Mouse (Mus musculus) limb, embryonic 10.5 days (tissue): ENCODE results near the gene Shank3. TPM values are rescaled to one million over a fixed set of nuclear protein-coding genes. Genes with fewer than 3 reads are reported as not detected.

Experiments used
- DNase-seq: peaks from one replicate; pipeline ENCODE4 v3.0.0-alpha.2; 2017; ENCODE audit warnings: low spot score
- H3K27ac ChIP-seq: fragments of 300-500 bp; sonication (generic); 2 replicates; pipeline ENCODE4 v1.5.1; 2016; ENCODE audit warnings: mild to moderate bottlenecking
- H3K27me3 ChIP-seq: fragments of 300-500 bp; sonication (generic); 2 replicates; pipeline ENCODE4 v1.6.1; 2016; ENCODE audit warnings: low read depth, mild to moderate bottlenecking; ENCODE audit not compliant: poor library complexity, severe bottlenecking
- H3K36me3 ChIP-seq: fragments of 300-500 bp; sonication (generic); 2 replicates; pipeline ENCODE4 v1.6.1; 2016; ENCODE audit warnings: mild to moderate bottlenecking, moderate library complexity
- H3K4me1 ChIP-seq: fragments of 300-500 bp; sonication (generic); 2 replicates; pipeline ENCODE4 v1.6.1; 2016
- H3K4me3 ChIP-seq: fragments of 300-500 bp; sonication (generic); 2 replicates; pipeline ENCODE4 v1.5.1; 2016; ENCODE audit warnings: mild to moderate bottlenecking, moderate library complexity
- H3K9me3 ChIP-seq: fragments of 300-500 bp; sonication (generic); replicated peaks from 2 replicates; pipeline ENCODE4 v1.6.1; 2016; ENCODE audit warnings: mild to moderate bottlenecking
- WGBS: fragments of 180-500 bp; shearing (Covaris S2); methylation state at CpG from one replicate; pipeline ENCODE4 v1.1.7; 2016; 5-methylcytosine and 5-hydroxymethylcytosine counted together
- polyA plus RNA-seq: library from polyadenylated mRNA; unstranded; fragments of >200 nt; fragmentation: Nextera tagmentation; extraction: Ambion mirVana; gene quantifications from 2 replicates; pipeline ENCODE4 v1.2.1, GENCODE M21; 2016

Gene Shank3
- polyA plus RNA-seq, 1 experiment from 2014 or later, result 2.8 TPM

GRCm38 (mm10) chr15:89556401-89557178 lies 57.2 kb downstream of the Shank3 start:
- Histone ChIP-seq H3K27ac (0 out of 2 replicates have a peak overlapping the region, but pooled peaks have one; percentile 16), H3K4me1 (peaks cover 30% of the 10 kb centered on the region), H3K4me3 (peak overlapping the region; percentile 47), H3K9me3 (no peaks in the 10 kb centered on the region), H3K27me3 (peaks cover 60% of the 10 kb centered on the region), H3K36me3 (peaks cover 3% of the 10 kb centered on the region; the same call in 1 of the 2 replicates)
- 26% methylated on average over 23 of the region's 23 CpGs for whole genome bisulfite sequencing
- DNase-seq, result peak; percentile 70

- no peaks in the 10 kb centered on the region for H3K9me3 ChIP-seq
- no peaks in the 10 kb centered on the region for H3K36me3 ChIP-seq
- H3K4me3 ChIP-seq, result peak overlapping the region; percentile 47
- H3K27me3 ChIP-seq, result peaks cover 60% of the 10 kb centered on the region
- peak; percentile 37 for DNase-seq
- WGBS, result 8% methylated on average over 40 of the region's 40 CpGs
- H3K27ac ChIP-seq, result no peak overlapping the region; the same call in 1 of the 2 replicates
- peaks cover 30% of the 10 kb centered on the region for H3K4me1 ChIP-seq
Measured at GRCm38 (mm10) chr15:89557179-89557995, 58.0 kb downstream of the Shank3 start.

DNA sequence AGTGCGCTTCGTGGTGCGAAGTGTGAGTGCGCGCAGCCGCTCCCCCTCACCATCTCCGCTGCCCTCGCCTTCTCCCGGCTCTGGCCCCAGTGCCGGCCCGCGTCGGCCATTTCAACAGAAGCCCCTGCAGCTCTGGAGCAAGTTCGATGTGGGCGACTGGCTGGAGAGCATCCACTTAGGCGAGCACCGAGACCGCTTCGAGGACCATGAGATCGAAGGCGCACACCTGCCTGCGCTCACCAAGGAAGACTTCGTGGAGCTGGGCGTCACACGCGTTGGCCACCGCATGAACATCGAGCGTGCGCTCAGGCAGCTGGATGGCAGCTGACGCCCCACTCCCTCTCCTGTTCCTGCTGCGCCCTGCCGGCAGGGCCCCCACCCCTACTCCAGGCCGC lies 58.6 kb downstream of the Shank3 start:
- Histone ChIP-seq H3K27me3 (peaks cover 60% of the 10 kb centered on the region), H3K36me3 (no peaks in the 10 kb centered on the region), H3K9me3 (no peaks in the 10 kb centered on the region), H3K4me1 (peaks cover 30% of the 10 kb centered on the region), H3K27ac (no peak overlapping the region; the same call in 1 of the 2 replicates), H3K4me3 (peak overlapping the region; percentile 47)
- WGBS, result 2% methylated on average over 34 of the region's 34 CpGs
- DNase-seq, result peak; percentile 54

- H3K27ac ChIP-seq, result no peak overlapping the region
- DNase-seq, result no peak
- H3K9me3 ChIP-seq, result no peaks in the 10 kb centered on the region
- no peak overlapping the region for H3K4me3 ChIP-seq
- peaks cover 56% of the 10 kb centered on the region for H3K27me3 ChIP-seq
- H3K4me1 ChIP-seq, result peaks cover 30% of the 10 kb centered on the region
- 34% methylated on average over 10 of the region's 10 CpGs for WGBS
- H3K36me3 ChIP-seq, result no peaks in the 10 kb centered on the region
Measured at GRCm38 (mm10) chr15:89559202-89559731, 59.8 kb downstream of the Shank3 start.

GRCm38 (mm10) chr15:89568114-89568513 lies 68.7 kb downstream of the Shank3 start, which contains the start of gene Acr:
Acr (plus strand) TSS chr15:89568326.
- no peaks in the 10 kb centered on the region for H3K4me1 ChIP-seq
- H3K27me3 ChIP-seq, result no peaks in the 10 kb centered on the region
- WGBS, result 88% methylated on average over 6 of the region's 6 CpGs
- H3K9me3 ChIP-seq, result no peaks in the 10 kb centered on the region
- no peak within 1 kb of the TSS for H3K4me3 ChIP-seq
- no peaks in the 10 kb centered on the region for H3K36me3 ChIP-seq
- H3K27ac ChIP-seq, result no peak within 1 kb of the TSS
- DNase-seq, result no peak

DNA sequence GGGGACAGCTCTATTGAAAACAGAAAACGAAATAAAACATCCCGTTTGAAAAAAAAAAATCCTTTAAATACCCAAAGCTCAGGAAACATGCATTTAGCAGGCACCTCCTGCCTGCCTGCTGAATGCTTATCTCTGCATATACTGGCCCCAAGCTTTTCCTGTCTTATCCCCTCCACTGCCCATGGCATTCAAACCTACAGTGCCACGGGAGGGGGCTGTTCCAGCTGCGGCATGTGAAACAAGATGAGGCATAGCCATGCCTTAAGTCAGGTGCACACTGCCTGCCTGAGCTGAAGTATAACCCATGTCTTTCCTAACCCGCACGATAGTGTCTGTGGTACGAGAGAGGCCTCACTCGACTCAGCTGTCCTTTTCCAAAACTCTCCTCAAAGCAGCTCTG lies 72.7 kb downstream of the Shank3 start:
- Histone ChIP-seq H3K27ac (no peak overlapping the region), H3K27me3 (no peaks in the 10 kb centered on the region), H3K4me3 (no peak overlapping the region), H3K9me3 (no peaks in the 10 kb centered on the region), H3K36me3 (no peaks in the 10 kb centered on the region), H3K4me1 (no peaks in the 10 kb centered on the region)
- WGBS, result 77% methylated on average over 8 of the region's 8 CpGs
- DNase-seq, result no peak

GRCm38 (mm10) chr15:89582494-89582893 lies 83.1 kb downstream of the Shank3 start:
- peaks cover 41% of the 10 kb centered on the region for H3K36me3 ChIP-seq
- WGBS, result 86% methylated on average over 7 of the region's 7 CpGs

DNA sequence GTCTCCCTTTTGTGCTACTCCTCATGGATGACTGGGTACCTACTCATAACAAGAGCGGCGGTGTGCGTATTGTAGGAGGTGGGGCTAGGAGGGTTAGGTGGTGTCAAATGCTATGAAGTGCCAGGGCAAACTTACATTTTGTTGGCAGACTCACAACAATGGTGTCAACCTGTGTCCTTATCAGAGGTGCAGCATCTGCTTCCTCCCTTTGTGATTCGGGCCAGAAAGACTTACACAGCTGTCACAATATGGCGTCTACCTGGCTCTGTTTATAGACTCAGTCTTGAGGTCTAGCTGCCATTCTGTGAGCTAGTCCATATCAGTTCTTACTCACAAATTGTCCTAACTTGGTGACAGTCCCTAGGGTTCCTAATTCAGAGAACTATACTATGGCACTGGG lies 85.7 kb downstream of the Shank3 start:
- Histone ChIP-seq H3K36me3 (peaks cover 47% of the 10 kb centered on the region), H3K27ac (no peak overlapping the region), H3K27me3 (no peaks in the 10 kb centered on the region), H3K4me1 (no peaks in the 10 kb centered on the region), H3K4me3 (no peak overlapping the region), H3K9me3 (no peaks in the 10 kb centered on the region)
- WGBS, result 94% methylated on average over 5 of the region's 5 CpGs
- DNase-seq, result no peak

More at GRCm38 (mm10) chr15:89582494-89582893, 83.1 kb downstream of the Shank3 start:
- no peaks in the 10 kb centered on the region for H3K4me1 ChIP-seq
- no peaks in the 10 kb centered on the region for H3K27me3 ChIP-seq
- H3K27ac ChIP-seq, result no peak overlapping the region
- no peaks in the 10 kb centered on the region for H3K9me3 ChIP-seq
- no peak for DNase-seq
- H3K4me3 ChIP-seq, result no peak overlapping the region

- Histone ChIP-seq H3K4me1 (peaks cover under 1% of the 10 kb centered on the region; the same call in 1 of the 2 replicates), H3K4me3 (no peak overlapping the region), H3K27me3 (no peaks in the 10 kb centered on the region), H3K27ac (no peak overlapping the region), H3K36me3 (peaks cover 47% of the 10 kb centered on the region), H3K9me3 (no peaks in the 10 kb centered on the region)
- DNase-seq, result no peak
- WGBS, result 92% methylated on average over 11 of the region's 11 CpGs
Measured at GRCm38 (mm10) chr15:89585631-89586030, 86.2 kb downstream of the Shank3 start.

GRCm38 (mm10) chr15:89589146-89589545 lies 89.7 kb downstream of the Shank3 start:
- 93% methylated on average over 5 of the region's 5 CpGs for WGBS
- Histone ChIP-seq H3K36me3 (peaks cover 26% of the 10 kb centered on the region), H3K27me3 (no peaks in the 10 kb centered on the region), H3K9me3 (no peaks in the 10 kb centered on the region), H3K4me3 (no peak overlapping the region), H3K27ac (no peak overlapping the region), H3K4me1 (peaks cover 13% of the 10 kb centered on the region)
- DNase-seq, result no peak

DNA sequence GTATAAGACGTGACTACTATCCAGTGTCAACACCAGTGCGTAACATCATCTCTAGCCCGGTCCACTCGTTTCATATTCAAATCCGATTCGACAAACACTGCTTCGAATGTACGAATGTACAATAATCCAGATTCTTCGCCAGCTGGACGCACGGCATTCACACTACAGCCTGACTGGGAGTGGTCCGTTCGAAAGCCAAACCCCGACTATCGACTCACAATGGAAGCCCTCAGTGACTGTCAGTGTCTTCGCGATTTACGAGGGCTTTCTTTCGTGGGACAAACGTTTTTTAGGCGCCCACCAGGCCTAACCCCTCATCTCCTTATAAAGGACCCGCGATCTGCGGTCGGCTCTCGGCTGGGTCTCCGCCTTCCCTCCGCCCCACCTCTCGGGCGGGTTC lies 91.9 kb downstream of the Shank3 start:
- H3K27ac ChIP-seq, result peak overlapping the region; percentile 82
- 7% methylated on average over 30 of the region's 30 CpGs for WGBS
- H3K27me3 ChIP-seq, result no peaks in the 10 kb centered on the region
- H3K36me3 ChIP-seq, result peaks cover 18% of the 10 kb centered on the region
- peak overlapping the region; percentile 88 for H3K4me3 ChIP-seq
- peaks cover 13% of the 10 kb centered on the region for H3K4me1 ChIP-seq
- DNase-seq, result no peak
- no peaks in the 10 kb centered on the region for H3K9me3 ChIP-seq

DNA sequence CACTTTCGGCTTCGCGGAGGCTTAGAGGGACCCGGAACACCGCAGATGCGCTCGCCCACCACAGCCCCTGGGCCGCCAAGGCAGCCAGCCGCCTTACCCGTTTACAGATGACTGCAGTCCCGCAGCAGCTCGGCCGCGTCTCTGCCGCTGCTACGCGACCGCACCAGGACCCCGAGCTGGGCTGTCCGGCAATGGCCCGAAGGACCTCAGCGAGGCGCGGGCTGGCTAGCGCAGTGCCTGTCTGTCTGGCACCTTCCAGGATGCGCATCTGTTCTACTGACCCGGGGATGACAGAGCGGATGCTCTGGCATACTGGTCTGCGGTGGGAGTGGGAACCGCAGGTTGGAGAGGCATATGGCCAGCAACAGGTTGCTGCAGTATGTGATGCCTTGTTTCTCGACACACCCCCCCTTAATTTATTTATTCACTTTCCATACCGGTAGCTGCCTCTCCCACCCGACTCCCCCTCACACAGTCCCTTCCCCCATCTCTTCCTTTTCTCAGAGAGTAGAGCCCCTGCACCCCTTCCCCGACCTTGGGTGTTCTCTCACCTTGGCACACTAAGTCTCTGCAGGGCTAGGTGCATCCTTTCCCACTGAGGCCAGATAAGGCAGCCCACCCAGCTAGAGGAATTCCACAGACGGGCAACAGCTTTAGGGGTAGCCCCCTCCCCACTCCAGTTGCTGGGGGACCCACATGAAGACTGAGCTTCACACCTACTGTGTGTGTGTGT lies 92.5 kb downstream of the Shank3 start, which contains the start of gene Rabl2:
Gene Rabl2 (minus strand): TSS at position 201 of the 733 bp plus-strand sequence.
- peak within 1 kb of the TSS; percentile 82 for H3K27ac ChIP-seq
- under 1% methylated on average over 35 of the region's 35 CpGs for WGBS
- H3K36me3 ChIP-seq, result peaks cover 12% of the 10 kb centered on the region

More for the DNA sequence above, 92.5 kb downstream of the Shank3 start, which contains the start of gene Rabl2:
- no peaks in the 10 kb centered on the region for H3K27me3 ChIP-seq
- peak; percentile 93 for DNase-seq
- H3K4me1 ChIP-seq, result peaks cover 13% of the 10 kb centered on the region
- no peaks in the 10 kb centered on the region for H3K9me3 ChIP-seq
- peak within 1 kb of the TSS; percentile 88 for H3K4me3 ChIP-seq
